Mouse (Mus musculus): ENCODE measurements around the gene Nemp2. TPM values are rescaled to one million over a fixed set of nuclear protein-coding genes. Genes with fewer than 3 reads are reported as not detected.
A peak's percentile ranks its signal among the peaks of the same experiment; 100 is the strongest.

Gene Nemp2
- polyA plus RNA-seq, 2 experiments: 1.6 to 2.6 TPM

- no peaks in the 10 kb centered on the region for H3K27me3 ChIP-seq (ENCODE audit: control insufficient read depth, insufficient read depth, low read length)
- no peaks in the 10 kb centered on the region for H3K4me1 ChIP-seq (replicated peaks; ENCODE audit: control insufficient read depth in 2 of 2, insufficient read depth in 2 of 2, low read length in 1 of 2)
- no peaks in the 10 kb centered on the region for H3K9me3 ChIP-seq (ENCODE audit: control insufficient read depth, low read length)
- no peak overlapping the region for H3K4me3 ChIP-seq (ENCODE audit: insufficient read depth in 1 of 2, low read depth in 2 of 2, low read length in 2 of 2)
- H3K36me3 ChIP-seq (replicated peaks; ENCODE audit: control insufficient read depth, insufficient read depth, low read depth): no peaks in the 10 kb centered on the region
- no peak overlapping the region for H3K9ac ChIP-seq (replicated peaks)
- DNase-seq (ENCODE audit: low read depth in 3 of 3, low spot score in 3 of 3) (no peak), ATAC-seq (ENCODE audit: insufficient read depth) (no peak)
- H3K4me2 ChIP-seq (ENCODE audit: low read depth): no peak overlapping the region
- TF ChIP-seq EP300 (IDR thresholded peaks at IDR 0.05; ENCODE audit: low read depth) (no peak), CTCF (IDR thresholded peaks at IDR 0.05; ENCODE audit: low read depth) (no peak)
- H3K27ac ChIP-seq: no peak overlapping the region
Observed at GRCm38 (mm10) chr1:52620442-52620841, 10.1 kb upstream of the Nemp2 start.

DNA sequence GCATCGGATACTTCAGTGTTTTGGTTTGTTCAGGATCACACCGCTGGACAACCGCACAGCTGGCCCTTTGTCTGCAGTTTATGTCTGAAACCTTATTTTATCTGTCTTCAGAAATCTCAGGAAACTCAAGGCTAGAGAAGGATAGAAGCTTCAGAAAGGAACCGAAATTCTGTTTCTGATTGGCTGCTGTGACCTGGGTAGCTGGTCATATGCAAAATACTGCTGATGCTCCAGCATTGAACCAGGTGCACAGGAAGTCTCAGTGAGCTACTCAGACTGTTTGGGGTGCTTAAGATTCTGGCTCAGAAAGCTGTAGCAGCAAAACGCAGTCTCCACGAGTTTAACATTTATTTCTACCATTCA is 415 bp downstream of the Nemp2 start:
- H3K27ac ChIP-seq: no peak overlapping the region
- WGBS (ENCODE audit: insufficient replicate concordance): under 1% methylated on average over 6 of the region's 6 CpGs
- H3K9me3 ChIP-seq (ENCODE audit: control insufficient read depth, low read length): no peaks in the 10 kb centered on the region
- peaks cover 2 to 5% of the 10 kb centered on the region in 2 experiments; a peak in 2 of 4 replicates for H3K4me1 ChIP-seq (replicated peaks; ENCODE audit: control insufficient read depth in 2 of 2, insufficient read depth in 2 of 2, low read length in 1 of 2)
- H3K36me3 ChIP-seq (replicated peaks; ENCODE audit: control insufficient read depth, insufficient read depth, low read depth): no peaks in the 10 kb centered on the region
- peak overlapping the region; percentile 71 for H3K4me2 ChIP-seq (ENCODE audit: low read depth)
- peak; percentile 81 for ATAC-seq (ENCODE audit: insufficient read depth)
- H3K4me3 ChIP-seq (ENCODE audit: insufficient read depth in 1 of 2, low read depth in 2 of 2, low read length in 2 of 2): peak overlapping the region; percentile 94 to 96
- H3K9ac ChIP-seq (replicated peaks): peak overlapping the region; percentile 83
- DNase-seq (ENCODE audit: low read depth in 3 of 3, low spot score in 3 of 3): peak; percentile 20 to 46 (median 24)
- H3K27me3 ChIP-seq (ENCODE audit: control insufficient read depth, insufficient read depth, low read length): no peaks in the 10 kb centered on the region
- TF ChIP-seq CTCF (IDR thresholded peaks at IDR 0.05; ENCODE audit: low read depth) (no peak), EP300 (IDR thresholded peaks at IDR 0.05; ENCODE audit: low read depth) (no peak)

DNA sequence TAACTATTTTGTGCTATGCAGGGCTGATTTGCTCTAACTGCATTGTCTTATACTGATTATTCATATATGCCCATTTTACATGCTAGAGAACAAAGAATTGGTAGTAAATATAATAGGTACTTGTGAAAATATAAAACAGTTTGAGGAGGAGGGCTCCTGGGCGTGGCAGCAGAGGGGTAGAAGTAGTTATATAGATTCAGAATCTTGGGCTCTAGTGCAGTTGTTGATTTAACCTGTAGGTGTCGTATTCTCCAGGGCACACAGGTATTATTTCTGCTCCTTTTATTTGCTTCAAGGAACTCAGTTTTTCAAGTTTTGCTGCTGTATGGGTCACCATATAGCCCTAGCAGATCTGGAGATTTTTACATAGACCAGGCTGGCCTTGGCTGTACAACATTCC is 1.1 kb downstream of the Nemp2 start:
- Histone ChIP-seq H3K9me3 (ENCODE audit: control insufficient read depth, low read length) (no peaks in the 10 kb centered on the region), H3K27ac (no peak overlapping the region), H3K36me3 (replicated peaks; ENCODE audit: control insufficient read depth, insufficient read depth, low read depth) (no peaks in the 10 kb centered on the region), H3K27me3 (ENCODE audit: control insufficient read depth, insufficient read depth, low read length) (no peaks in the 10 kb centered on the region), H3K4me2 (ENCODE audit: low read depth) (peak overlapping the region; percentile 71), H3K9ac (replicated peaks) (no peak overlapping the region), H3K4me1 (replicated peaks; ENCODE audit: control insufficient read depth in 2 of 2, insufficient read depth in 2 of 2, low read length in 1 of 2) (peaks cover 2 to 5% of the 10 kb centered on the region in 2 experiments; a peak in 2 of 4 replicates), H3K4me3 (ENCODE audit: insufficient read depth in 1 of 2, low read depth in 2 of 2, low read length in 2 of 2) (peak overlapping the region in 1 of 2 experiments; percentile 96; a peak in 2 of 4 replicates)
- WGBS (ENCODE audit: insufficient replicate concordance): 50% methylated on average over 2 of the region's 2 CpGs
- DNase-seq (ENCODE audit: low read depth in 3 of 3, low spot score in 3 of 3) (no peak), ATAC-seq (ENCODE audit: insufficient read depth) (no peak)
- no peak for TF ChIP-seq EP300 (IDR thresholded peaks at IDR 0.05; ENCODE audit: low read depth)
- TF ChIP-seq CTCF (IDR thresholded peaks at IDR 0.05; ENCODE audit: low read depth): 0 out of 2 replicates have a peak, but pooled peaks have one; percentile 21

DNA sequence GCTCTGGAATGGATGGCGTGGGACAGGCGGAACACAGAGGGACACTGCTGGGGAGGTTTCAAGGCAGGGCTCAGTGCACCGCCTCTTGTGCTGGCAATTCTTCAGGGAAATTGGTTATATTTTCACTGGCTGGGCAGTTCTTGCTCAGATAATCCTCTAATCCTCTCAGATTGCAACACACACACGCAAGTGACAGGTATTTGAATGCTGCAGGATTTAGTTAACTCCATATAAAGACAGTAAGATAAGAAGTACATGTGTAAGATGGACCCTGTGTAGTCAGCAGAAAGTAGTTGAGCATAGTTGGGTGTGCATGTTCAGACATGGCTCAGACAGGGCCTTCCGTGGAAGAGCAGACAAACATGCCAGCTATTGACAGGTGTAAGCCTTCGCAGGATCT is 3.7 kb downstream of the Nemp2 start:
- Histone ChIP-seq H3K4me2 (ENCODE audit: low read depth) (no peak overlapping the region), H3K27me3 (ENCODE audit: control insufficient read depth, insufficient read depth, low read length) (no peaks in the 10 kb centered on the region), H3K27ac (no peak overlapping the region), H3K36me3 (replicated peaks; ENCODE audit: control insufficient read depth, insufficient read depth, low read depth) (no peaks in the 10 kb centered on the region), H3K9ac (replicated peaks) (no peak overlapping the region), H3K4me1 (replicated peaks; ENCODE audit: control insufficient read depth in 2 of 2, insufficient read depth in 2 of 2, low read length in 1 of 2) (peaks cover 2 to 5% of the 10 kb centered on the region in 2 experiments; a peak in 2 of 4 replicates), H3K4me3 (ENCODE audit: insufficient read depth in 1 of 2, low read depth in 2 of 2, low read length in 2 of 2) (no peak overlapping the region), H3K9me3 (ENCODE audit: control insufficient read depth, low read length) (no peaks in the 10 kb centered on the region)
- TF ChIP-seq EP300 (IDR thresholded peaks at IDR 0.05; ENCODE audit: low read depth): no peak
- TF ChIP-seq CTCF (IDR thresholded peaks at IDR 0.05; ENCODE audit: low read depth): no peak
- 82% methylated on average over 6 of the region's 6 CpGs for WGBS (ENCODE audit: insufficient replicate concordance)
- no peak for DNase-seq (ENCODE audit: low read depth in 3 of 3, low spot score in 3 of 3)
- no peak for ATAC-seq (ENCODE audit: insufficient read depth)

GRCm38 (mm10) chr1:52635932-52636331 is 5.4 kb downstream of the Nemp2 start:
- Histone ChIP-seq H3K36me3 (replicated peaks; ENCODE audit: control insufficient read depth, insufficient read depth, low read depth) (no peaks in the 10 kb centered on the region), H3K4me2 (ENCODE audit: low read depth) (no peak overlapping the region), H3K27me3 (ENCODE audit: control insufficient read depth, insufficient read depth, low read length) (no peaks in the 10 kb centered on the region), H3K9me3 (ENCODE audit: control insufficient read depth, low read length) (no peaks in the 10 kb centered on the region), H3K9ac (replicated peaks) (no peak overlapping the region), H3K4me1 (replicated peaks; ENCODE audit: control insufficient read depth in 2 of 2, insufficient read depth in 2 of 2, low read length in 1 of 2) (peaks cover 2 to 5% of the 10 kb centered on the region in 2 experiments; a peak in 2 of 4 replicates), H3K27ac (no peak overlapping the region), H3K4me3 (ENCODE audit: insufficient read depth in 1 of 2, low read depth in 2 of 2, low read length in 2 of 2) (no peak overlapping the region)
- 85% methylated on average over 3 of the region's 3 CpGs for WGBS (ENCODE audit: insufficient replicate concordance)
- DNase-seq (ENCODE audit: low read depth in 3 of 3, low spot score in 3 of 3) (no peak), ATAC-seq (ENCODE audit: insufficient read depth) (no peak)
- no peak for TF ChIP-seq CTCF (IDR thresholded peaks at IDR 0.05; ENCODE audit: low read depth)
- TF ChIP-seq EP300 (IDR thresholded peaks at IDR 0.05; ENCODE audit: low read depth): no peak
